Mouse (Mus musculus) kidney, adult 18-20 months (tissue): ENCODE measurements around the gene Cdhr5.

Experiments used
- DNase-seq: peaks from one replicate; pipeline ENCODE4 v3.0.0; 2021

The Cdhr5 gene

DNA sequence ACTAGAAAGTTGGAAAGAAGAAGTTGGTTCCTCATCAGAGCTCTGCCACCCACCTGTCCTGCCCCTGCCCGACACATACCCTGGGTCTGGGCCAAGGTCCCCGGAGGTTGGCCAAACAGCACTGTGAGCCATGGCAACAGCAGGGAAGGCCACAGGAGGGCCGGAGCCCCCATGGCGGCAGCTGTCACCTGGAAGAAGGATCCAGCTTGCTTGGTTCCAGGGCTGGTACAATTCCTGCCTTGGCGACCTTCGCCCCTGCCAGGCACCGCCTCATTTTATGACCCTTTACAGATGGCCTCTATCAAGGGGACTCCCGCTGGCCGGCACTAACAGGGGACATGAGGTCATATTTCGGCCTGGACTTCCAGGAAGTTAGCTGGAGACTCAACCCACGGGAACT lies at the start of gene Cdhr5:
Gene Cdhr5, minus strand, starts transcription at position 241 of the 400 bp plus-strand sequence.
- DNase-seq: peak; percentile 81

DNA sequence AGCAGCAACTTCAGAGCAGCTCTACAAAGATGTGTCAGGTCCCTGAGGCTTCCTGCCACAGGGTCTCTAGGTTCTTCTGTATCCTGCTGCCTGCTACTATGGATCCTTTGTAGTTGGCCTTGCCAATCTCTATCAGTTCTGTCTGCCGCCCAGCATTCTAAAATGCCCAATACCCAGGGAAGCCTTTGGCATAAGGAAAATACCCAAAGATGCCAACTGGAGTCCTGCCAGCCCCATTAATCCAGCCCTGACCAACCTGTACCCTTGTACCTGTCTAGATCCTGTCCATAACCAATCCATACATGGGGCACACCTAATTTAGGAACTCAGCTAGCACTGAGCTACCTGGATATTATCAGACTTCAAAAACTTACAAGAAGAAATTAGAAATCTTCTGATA lies 48.1 kb upstream of the Cdhr5 start:
- DNase-seq: peak; percentile 43

DNA sequence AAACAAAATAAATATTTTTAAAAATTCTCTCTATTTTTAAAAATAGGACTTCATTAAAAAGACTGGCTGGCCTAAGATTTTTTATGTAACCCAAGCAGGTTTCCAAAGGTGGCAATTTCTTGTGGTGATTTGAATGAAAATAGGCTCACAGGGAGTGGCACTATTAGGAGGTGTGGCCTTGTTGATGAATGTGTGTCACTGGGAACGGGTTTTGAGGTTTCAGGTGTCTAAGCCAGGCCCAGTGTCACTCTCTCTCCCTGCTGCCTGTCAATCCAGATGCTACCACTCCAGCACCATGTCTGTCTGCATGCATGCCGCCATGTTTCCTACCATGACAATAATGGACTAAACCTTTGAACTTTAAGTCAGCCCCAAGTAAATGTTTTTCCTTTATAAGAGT lies 42.9 kb upstream of the Cdhr5 start:
- no peak for DNase-seq

DNA sequence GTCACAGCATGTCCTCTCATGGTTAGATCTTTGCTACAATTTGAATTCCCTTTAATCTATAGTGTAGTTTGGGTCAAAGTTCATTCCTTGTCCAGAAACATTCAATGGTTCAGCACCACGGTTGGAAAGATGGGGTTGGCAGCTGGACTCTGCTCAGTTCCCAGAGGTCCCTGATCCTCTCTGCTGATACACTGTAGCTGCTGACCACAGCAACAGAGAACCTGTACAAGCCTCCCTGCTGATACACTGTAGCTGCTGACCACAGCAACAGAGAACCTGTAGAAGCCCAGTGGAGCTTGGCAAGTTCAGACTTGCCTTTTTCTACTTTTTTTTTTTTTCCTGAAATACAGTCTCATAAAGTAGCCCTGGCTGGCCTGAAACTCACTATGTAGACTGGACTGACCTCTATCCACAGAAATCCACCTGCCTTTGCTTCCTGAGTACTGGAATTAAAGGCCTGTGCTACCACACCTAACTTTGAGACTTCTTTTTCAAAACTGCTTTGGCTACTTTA lies 41.1 kb upstream of the Cdhr5 start:
- DNase-seq: no peak

DNA sequence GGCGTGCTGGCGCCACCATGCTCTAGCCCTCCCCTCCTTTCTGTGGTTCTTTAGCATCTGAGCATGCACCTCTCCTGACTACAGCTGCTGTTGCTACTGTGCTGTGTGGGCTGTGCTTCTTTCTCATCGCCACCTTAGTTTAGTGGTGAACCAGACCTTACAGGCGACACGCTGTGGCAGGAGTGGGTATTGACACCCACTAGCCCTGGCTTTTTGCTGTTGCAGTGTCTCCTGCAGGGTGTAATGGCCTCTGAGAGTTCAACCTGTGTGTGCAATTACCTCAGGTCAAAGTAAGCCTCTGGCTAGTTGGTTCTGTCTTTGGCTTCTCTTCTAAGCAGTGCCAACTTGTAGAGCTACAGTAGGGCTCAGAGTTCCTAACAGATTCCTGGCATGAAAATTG lies 39.4 kb upstream of the Cdhr5 start:
- peak; percentile 81 for DNase-seq

DNA sequence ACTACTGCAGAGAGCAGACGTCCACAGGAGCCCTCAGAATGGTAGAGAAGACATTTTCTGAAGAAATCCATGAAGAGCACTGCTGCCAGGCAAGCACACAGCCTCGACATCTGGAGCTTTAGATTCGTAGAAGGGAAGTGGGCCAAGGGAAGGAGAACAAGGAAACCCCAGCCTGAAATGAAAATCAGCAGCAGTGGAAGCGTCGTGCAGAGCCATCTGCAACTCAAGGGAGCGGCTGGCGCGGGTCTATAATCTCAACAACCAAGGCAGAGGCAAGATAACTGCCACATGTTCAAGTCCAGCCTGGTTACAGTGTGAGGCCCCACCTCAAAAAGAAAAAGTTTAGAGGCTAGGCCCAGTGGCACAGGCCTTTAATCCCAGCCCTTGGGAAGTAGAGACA lies 38.5 kb upstream of the Cdhr5 start:
- no peak for DNase-seq

DNA sequence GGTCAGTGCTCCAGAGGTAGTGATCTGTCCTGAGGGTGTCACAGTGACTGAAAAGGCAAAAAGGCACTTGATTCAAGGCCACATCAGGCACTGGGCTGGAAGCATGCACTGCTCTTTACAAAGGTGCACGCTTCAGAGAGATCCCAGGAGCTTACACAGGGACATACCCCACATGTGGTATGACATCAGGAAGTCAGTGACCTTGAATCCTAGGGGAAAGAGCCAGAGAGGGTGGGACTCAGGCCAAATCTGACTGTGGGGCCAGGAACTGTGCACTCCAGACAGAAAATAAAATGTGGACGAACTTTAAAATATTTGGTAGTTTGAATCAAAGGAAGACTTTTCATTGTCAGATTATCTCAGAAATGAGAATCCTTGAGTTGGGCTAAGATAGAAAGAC lies 37.8 kb upstream of the Cdhr5 start:
- DNase-seq: no peak

DNA sequence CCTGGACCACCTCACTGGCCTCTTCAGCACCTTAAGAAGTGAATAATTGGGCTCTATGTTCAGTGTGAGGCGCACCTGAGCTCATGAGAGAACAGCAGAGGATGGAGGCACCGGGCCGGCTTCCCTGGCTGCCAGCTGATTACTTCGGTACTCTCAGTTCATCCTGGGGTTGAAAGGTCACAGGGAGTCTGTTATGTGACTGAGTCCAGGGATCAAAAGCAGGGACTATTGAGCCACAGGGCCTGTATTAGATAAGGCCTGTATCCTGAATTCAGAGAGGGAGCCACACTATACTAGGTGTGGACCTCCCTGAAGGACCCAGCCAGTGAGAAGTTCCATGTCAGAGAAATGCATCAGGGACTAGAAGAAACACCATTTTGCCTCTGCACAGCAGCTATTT lies 28.0 kb upstream of the Cdhr5 start:
- no peak for DNase-seq

DNA sequence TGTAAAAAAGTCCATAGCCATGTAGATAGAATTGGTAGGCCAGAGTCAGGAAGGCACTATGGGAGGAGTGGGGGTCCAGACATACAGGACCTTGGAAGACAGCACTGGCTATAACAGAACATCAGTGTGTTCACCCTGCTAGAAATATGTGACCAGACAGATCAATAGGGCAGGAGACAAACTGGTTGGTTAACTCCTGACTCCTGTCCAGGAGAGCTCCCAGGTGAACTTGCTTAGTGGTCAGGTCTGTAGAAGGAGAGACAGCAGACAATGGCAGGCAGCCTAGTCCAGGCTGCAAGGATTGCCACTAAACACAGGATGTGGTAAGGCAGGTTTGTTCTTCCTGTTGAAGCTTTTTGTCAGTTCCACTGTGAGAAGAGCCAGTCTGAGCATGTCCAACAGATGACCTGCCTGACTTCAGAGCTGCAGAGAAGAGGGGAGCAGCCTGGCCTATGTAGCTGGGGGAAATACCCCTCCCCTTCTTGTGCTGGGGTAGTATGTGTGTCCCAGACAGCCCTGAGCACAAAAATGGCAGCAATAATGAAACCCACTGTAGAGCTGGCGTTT lies 26.2 kb upstream of the Cdhr5 start:
- DNase-seq: no peak

DNA sequence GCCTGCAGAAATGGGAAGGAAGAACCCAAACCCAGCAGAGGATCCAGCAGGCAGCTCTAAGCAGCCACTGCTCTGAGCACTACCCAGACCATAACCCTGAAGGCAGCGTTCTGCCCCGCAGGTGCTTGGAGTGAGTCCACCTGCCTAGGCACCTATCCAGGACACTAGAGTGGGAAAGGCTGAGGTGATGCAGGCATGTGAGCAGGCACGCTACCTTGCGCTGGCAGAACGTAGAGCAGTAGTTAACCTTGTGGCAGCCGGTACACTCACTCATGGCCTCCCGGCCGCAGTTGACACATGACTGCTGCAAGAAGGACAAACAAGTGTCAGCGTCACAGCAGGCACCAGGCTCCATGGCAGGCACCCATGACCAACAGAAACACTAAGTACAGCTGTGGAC lies 24.8 kb upstream of the Cdhr5 start:
- peak; percentile 43 for DNase-seq

DNA sequence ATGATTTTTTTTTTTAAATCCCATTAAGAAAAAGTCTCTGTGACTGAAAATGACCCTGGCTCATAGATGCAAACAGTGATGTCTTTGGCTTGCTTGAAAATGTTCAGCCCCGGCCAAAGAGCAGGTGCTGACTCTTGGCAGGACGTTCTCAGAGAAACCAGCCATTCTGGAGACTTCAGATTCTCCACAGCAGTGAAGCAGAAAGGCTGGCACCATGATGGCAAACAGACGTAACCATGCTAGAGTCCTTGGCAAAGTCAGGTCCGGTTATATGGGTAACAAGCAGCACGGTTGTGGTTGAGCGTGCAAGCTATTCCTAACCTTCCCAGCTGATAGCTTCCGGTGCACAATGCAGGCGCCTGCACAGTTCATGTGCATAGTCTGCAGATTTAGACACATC lies 22.6 kb upstream of the Cdhr5 start:
- DNase-seq: no peak

DNA sequence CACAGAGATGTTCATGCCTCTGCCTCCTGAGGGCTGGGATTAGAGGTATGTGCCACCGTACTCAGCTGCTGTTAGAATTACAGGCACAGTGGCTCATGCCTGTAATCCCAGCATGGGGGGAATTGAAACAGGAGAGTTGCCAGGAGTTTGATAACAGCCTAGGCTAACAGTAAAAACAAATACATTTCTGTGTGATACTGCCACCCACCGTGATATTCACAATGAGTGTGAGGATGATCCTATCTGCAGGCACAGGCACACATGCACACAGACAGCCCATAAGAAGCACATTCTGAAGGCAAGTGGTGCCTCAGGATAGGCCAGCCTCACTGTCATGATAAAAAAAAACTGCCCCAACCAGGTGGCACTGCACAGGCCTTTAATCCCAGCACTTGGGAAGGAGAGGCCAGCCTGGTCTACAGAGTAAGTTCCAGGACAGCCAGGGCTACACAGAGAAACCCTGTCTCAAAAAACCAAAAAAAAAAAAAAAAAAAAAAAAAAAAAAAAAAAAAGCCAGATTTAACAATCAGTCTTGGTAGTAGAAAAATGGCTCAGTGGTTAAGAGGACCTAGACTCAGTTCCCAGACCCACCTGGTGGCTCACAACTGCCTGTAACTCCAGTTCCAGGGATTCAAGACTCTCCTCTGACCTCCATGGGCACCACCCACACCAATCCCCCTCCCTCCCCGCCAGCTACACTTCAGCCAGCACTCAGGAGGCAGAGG lies 21.5 kb upstream of the Cdhr5 start:
- no peak for DNase-seq

DNA sequence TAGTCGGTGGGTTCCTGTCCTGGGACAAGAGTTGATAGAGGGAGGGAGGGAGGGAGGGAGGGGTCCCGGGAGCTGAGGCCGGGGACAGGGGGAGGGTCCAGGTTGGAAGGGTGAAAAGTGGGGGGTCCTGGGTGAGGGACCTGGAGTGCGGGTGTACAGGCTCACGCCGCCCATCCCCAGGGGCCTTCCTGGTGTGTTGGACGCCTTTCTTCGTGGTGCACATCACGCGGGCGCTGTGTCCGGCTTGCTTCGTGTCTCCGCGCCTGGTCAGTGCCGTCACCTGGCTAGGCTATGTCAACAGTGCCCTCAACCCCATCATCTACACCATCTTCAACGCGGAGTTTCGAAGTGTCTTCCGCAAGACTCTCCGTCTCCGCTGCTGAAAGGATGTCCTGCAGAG lies 17.9 kb upstream of the Cdhr5 start:
- no peak for DNase-seq

DNA sequence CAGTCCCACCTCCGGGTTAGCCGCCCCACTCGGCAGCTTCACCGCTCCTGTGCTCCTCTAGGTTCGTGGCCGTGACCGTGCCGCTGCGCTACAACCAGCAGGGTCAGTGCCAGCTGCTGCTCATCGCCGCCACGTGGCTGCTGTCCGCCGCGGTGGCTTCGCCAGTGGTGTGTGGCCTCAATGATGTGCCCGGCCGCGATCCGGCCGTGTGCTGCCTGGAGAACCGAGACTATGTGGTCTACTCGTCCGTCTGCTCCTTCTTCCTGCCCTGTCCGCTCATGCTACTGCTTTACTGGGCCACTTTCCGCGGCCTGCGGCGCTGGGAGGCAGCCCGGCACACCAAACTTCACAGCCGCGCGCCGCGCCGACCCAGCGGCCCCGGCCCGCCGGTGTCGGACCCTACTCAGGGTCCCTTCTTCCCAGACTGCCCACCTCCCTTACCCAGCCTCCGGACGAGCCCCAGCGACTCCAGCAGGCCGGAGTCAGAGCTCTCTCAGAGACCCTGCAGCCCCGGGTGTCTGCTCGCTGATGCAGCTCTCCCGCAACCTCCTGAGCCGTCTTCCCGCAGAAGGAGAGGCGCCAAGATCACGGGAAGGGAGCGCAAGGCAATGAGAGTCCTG lies 17.4 kb upstream of the Cdhr5 start:
- no peak for DNase-seq

DNA sequence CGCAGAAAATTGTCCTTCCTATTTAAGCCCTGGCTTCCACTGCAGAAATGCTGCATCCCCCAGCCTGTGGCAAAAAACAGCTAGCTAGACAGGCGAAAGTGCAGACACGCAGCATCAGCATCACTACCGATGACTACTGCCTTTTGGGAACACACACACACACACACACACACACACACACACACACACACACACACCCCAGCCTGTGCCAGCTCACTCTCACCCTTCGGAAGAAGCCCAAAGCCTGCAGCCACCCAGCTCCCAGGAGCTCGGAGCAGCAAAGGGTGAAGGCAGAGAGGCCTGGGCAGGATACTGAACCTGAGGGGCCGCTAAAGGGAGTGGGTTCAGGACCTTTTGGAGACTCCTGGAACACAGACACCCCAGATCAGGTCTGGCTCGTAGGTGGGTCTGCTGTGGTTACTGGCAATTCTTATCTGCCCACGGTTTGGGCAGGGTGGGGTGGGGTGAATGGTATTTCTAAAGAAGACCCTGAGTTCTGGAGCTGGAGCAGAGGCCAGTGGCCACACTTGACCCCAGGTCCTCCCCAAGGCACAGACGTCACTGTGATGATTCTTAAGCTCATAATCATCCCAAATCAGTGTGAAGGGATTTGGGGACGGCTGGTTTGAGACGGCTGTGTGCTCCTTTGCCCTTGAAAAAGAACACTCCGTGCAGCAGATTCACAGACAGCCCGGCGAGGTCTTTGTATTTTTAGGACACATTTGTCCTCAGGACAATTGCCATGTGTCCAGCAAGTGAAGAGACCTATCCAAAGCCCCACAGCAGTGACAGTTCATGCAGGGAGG lies 16.2 kb upstream of the Cdhr5 start:
- DNase-seq: no peak

DNA sequence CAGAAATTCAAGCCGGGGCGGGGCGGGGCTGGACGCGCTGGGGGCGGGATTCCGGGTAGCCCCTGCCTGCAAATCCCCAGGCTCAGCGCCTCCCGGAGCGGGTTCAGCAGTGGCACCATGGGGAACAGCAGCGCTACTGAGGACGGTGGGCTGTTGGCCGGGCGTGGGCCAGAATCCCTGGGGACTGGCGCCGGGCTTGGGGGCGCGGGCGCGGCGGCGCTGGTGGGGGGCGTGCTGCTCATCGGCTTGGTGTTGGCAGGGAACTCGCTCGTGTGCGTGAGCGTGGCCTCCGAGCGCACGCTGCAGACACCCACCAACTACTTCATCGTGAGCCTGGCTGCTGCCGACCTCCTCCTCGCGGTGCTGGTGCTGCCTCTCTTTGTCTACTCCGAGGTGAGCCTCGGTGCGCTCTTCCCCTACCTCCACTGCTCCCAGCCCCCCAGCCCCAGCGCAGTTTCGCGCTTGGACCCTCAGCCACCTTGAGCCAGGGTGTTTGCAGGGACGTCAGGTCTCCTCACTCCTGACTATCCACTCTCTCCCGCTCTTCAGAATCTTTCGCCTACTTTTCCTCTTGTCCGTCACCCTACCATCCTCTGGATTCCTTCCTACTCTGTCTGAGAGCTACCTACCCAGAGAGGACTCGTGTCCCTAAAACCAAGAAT lies 15.5 kb upstream of the Cdhr5 start, which contains the start of gene Drd4:
Gene Drd4, plus strand, starts transcription at position 86 of the 662 bp plus-strand sequence.
- DNase-seq: no peak

DNA sequence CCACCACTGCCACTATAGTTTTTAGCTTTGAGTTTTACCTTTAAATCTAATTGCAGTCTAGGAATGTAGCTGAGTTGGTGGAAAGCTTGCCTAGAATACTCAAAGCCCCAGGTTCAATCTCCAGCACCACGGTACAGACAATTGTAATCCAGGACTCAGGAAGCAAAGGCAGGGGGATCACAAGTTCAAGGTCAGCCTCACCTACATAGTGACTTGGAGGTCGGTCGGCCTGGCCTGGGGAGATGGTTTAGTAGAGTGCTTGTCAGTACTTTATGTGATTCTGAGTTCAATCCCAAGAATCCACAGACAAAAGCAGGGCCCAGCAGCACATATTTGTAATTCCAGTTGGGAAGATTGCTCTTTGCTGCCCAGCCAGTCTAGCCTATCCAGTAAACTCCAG lies 11.5 kb upstream of the Cdhr5 start:
- DNase-seq: no peak

DNA sequence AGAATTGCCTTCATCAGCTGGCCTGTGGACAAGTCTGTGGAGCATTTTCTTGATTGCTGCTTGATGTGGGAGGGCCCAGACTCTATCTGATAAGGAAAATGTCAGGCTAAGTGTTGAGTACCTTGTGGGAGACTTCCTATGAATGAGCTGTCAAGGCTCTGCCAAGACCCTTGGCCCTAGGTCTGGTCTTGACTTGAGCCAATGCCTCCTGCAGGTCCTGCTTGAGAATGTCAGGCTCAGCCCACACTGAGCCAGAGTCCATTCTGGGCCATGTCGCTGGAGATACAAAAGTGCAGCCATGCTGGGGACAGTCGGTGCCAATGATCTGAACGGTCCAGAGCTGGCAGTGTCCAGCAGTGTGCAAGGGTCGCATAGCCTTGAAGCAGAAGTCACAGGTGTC lies 6.2 kb upstream of the Cdhr5 start:
- no peak for DNase-seq

DNA sequence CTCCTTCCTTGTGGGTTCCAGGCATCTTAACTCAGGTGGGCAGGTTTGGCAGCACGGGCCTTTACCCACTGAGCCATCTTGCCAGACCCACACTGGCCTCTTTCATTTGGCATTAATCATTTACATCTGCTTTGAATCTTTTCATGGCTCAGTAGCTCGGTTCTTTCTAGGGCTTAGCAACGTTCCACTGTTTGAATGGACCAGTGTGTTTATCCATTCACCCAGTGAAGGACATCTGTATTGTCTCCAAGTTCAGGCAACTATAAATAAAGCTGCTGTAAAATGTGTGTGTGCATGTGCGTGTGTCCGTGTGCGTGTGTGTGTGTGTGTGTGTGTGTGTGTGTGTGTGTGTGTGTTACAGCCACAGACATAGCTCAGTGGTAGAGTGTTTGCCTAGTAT lies 4.9 kb upstream of the Cdhr5 start:
- no peak for DNase-seq

DNA sequence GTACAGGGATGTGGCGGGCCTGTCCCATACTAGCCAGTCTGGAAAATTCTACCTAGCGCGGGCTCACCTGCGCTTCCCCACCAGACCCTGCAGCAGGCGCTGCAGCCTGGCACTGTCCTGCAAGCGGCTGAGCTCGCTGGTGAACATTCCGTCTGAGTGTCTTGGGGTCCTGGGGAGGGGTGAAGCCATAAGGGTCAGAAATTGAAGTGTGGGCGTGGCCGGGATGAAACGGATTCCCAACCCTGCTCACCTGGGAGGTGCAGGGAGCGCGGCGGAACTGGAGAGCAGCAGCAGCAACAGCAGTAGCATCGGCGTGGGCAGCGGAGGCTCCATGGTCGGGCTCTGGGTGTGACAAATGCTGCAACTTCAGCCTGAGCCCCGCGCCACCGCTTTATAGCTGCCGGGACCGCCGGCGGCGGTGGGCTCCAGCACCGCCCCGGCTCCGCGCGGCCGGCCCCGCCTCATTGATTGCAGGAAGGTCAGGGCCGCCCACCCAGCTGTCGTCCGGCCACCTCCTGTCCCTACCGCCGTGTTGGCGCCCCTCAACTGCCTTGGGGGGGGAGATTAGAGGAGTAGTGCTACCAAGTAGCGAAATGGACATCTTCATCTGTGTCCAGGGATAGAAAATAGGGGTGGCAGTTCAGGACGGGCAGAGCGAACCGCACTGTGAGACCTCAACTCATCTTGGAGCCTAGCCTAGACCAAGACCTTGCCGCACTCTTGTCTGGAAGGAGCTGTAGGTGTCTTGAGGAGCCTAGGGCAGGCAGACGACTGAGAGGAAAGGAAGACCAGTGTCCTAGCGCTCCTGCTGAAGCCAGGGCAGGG lies 2.4 kb upstream of the Cdhr5 start, which contains the start of gene Sct:
Gene Sct, minus strand, starts transcription at position 368 of the 825 bp plus-strand sequence.
- DNase-seq: peak; percentile 54
